Mouse (Mus musculus) adrenal gland, adult 18-20 months (tissue): ENCODE data around the gene B230118H07Rik. TPM values are rescaled to one million over a fixed set of nuclear protein-coding genes. Genes with fewer than 3 reads are reported as not detected.

ENCODE experiments used
- DNase-seq, 2 experiments: peaks; one replicate each; pipeline ENCODE4 v3.0.0; 2021 to 2022; ENCODE audit warnings: low spot score in 2 of 2
- total RNA-seq, 2 experiments: library from RNA; stranded (reverse); gene quantifications; 1 replicate in 1 of 2; 2 replicates in 1 of 2; pipeline ENCODE4 v1.2.3; 2021

Gene B230118H07Rik
- total RNA-seq, 2 experiments from 2014 or later = 24.7 to 28.4 TPM

DNA sequence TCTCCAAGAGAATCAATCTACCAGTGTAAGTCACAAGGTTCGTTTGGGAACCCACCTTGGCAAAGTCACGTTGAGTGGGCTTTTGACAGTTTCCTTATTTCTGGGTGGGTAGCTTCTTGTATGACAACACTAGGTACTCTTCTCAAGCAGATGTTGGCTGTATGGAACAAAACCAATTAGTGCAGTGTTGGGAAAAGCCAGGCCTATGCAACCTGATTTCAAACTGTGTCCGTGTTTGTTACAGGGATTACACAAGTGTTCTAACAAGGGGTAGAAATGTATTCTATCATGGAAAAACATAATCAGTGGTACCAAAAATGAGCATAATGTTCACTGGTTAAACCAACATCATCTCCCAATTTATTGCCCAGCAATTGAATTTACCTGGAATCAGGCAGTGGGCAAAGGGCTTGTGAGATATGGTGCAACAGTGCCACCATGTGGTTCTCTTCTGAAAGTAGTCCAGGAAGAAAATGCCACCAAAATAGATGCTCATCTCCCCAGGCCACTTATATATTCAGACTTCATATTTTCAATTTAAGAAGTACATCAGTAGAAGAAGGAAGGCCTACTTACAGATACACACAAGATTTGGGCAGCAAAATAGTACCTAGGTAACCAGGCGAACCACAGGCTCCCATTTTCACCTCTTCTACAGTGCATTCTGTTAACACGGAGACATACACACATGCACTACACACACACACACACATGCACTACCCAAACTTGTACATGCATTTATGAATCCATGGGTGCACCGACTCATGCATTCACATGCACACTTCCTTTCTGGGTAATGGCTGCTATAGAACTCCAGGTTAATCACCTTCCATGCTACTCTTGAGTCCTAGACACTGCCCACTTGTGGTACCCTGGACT, 123.6 kb downstream of the B230118H07Rik start:
- DNase-seq = peak; percentile 20 to 25

DNA sequence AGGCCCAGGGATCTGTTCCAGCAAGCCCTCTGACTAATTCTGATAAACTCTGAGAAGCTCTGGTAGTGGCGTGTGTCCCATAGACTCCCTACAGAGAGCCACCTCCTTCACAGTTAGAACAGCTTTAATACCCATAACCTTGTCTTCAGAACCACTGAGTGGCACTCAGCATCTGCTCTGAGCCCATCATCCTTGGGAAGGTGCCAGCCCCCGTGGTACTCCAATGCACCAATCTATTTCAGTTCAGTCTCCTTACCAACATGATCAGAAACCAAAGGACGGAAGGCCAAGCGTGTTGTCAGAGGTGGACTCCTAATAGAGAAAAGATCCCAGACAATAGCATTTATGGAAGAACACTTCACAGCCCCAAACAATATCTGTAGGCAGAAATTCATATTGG, 124.2 kb downstream of the B230118H07Rik start:
- no peak for DNase-seq

DNA sequence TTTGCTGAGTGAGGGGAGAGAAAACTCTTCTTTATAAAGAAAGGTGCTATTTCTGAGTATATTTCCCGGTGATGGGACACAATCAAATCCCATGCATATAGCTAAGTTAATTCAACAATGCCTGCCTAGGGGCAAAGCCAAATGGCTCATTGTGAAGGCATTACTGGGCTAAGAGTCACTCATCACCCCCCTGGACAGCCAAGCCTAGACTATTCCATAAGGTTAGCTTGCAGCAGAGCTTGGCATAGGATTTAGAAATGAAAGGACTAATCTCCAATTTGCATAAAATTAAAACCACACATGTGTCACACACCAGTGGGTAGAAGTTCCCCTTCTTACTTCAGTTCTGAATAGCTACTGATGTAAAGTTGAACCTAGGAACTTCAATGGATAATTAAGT, 128.8 kb downstream of the B230118H07Rik start:
- DNase-seq = no peak

- DNase-seq = no peak
Measured at GRCm38 (mm10) chr2:101519928-101520327, 129.4 kb downstream of the B230118H07Rik start.

Other genes with a start within 250 kb of the B230118H07Rik start
- gene Rag2, start 24.8 kb downstream of the B230118H07Rik start, total RNA-seq = not detected
- not detected for gene Rag1, start within 50 bp of the B230118H07Rik start, total RNA-seq
- gene Traf6, start 28.9 kb upstream of the B230118H07Rik start, total RNA-seq = 10 to 100 TPM; 21.0 to 22.9 TPM
- gene Prr5l, start 233.5 kb upstream of the B230118H07Rik start, total RNA-seq = 1 to 10 TPM; 3.9 to 5.6 TPM
- 10 to 100 TPM; 36.5 to 37.1 TPM for gene Commd9, start 236.7 kb upstream of the B230118H07Rik start, total RNA-seq